Mouse (Mus musculus): Measurements from ENCODE around the gene Rad51b. TPM values are rescaled to one million over a fixed set of nuclear protein-coding genes. Genes with fewer than 3 reads are reported as not detected.

Gene Rad51b
- polyA plus RNA-seq, 1 experiment from 2014 or later: 7.8 TPM

DNA sequence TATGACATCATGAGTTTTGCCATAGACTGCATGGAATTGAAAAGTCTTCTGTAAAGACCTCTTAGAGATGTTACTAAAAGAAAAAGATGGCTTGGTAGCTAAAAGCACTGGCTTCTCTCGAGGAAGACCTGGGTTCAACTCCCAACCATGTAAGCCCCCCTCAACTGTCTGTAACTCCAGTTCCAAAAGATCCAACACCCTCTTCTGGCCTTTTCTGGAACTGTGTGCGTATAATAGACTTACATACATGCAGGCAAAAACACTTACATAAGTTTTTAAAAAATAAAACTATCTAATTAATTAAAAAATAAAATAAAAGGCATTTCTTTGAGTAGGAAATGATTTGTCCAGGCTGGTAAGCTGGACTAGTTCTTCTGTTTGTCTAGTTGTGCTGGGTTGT is 387.3 kb downstream of the Rad51b start:
- Histone ChIP-seq H3K4me3 (replicated peaks; ENCODE audit: low read length) (no peak overlapping the region), H3K36me3 (ENCODE audit: control insufficient read depth, insufficient read depth, low read length) (no peaks in the 10 kb centered on the region), H3K9ac (ENCODE audit: low read length) (no peak overlapping the region), H3K9me3 (replicated peaks; ENCODE audit: control insufficient read depth, low read length) (no peaks in the 10 kb centered on the region), H3K27ac (ENCODE audit: low read length) (peak overlapping the region; percentile 71), H3K27me3 (ENCODE audit: control insufficient read depth, insufficient read depth, low read length) (no peaks in the 10 kb centered on the region), H3K4me1 (ENCODE audit: control insufficient read depth, insufficient read depth, low read length) (peaks cover 28% of the 10 kb centered on the region), H3K4me2 (ENCODE audit: low read depth, low read length) (no peak overlapping the region)
- ATAC-seq (ENCODE audit: insufficient read depth, low FRiP score): no peak
- 85% methylated on average over 2 of the region's 2 CpGs for WGBS

- 69% methylated on average over 9 of the region's 9 CpGs for WGBS
- no peak for ATAC-seq (ENCODE audit: insufficient read depth, low FRiP score)
- no peaks in the 10 kb centered on the region for H3K36me3 ChIP-seq (ENCODE audit: control insufficient read depth, insufficient read depth, low read length)
- H3K27me3 ChIP-seq (ENCODE audit: control insufficient read depth, insufficient read depth, low read length): no peaks in the 10 kb centered on the region
- H3K27ac ChIP-seq (ENCODE audit: low read length): no peak overlapping the region
- no peaks in the 10 kb centered on the region for H3K9me3 ChIP-seq (replicated peaks; ENCODE audit: control insufficient read depth, low read length)
- H3K9ac ChIP-seq (ENCODE audit: low read length): no peak overlapping the region
- H3K4me3 ChIP-seq (replicated peaks; ENCODE audit: low read length): no peak overlapping the region
- H3K4me1 ChIP-seq (ENCODE audit: control insufficient read depth, insufficient read depth, low read length): peaks cover 19% of the 10 kb centered on the region
- H3K4me2 ChIP-seq (ENCODE audit: low read depth, low read length): no peak overlapping the region
These were observed 389.7 kb downstream of the Rad51b start for GRCm38 (mm10) chr12:79686594-79687325.

GRCm38 (mm10) chr12:79687683-79688386 is 390.8 kb downstream of the Rad51b start:
- Histone ChIP-seq H3K27me3 (ENCODE audit: control insufficient read depth, insufficient read depth, low read length) (no peaks in the 10 kb centered on the region), H3K9me3 (replicated peaks; ENCODE audit: control insufficient read depth, low read length) (no peaks in the 10 kb centered on the region), H3K36me3 (ENCODE audit: control insufficient read depth, insufficient read depth, low read length) (no peaks in the 10 kb centered on the region), H3K4me2 (ENCODE audit: low read depth, low read length) (no peak overlapping the region), H3K4me3 (replicated peaks; ENCODE audit: low read length) (no peak overlapping the region), H3K4me1 (ENCODE audit: control insufficient read depth, insufficient read depth, low read length) (peaks cover 16% of the 10 kb centered on the region), H3K9ac (ENCODE audit: low read length) (no peak overlapping the region), H3K27ac (ENCODE audit: low read length) (no peak overlapping the region)
- peak; percentile 30; the same call in 1 of the 2 replicates for ATAC-seq (ENCODE audit: insufficient read depth, low FRiP score)
- 38% methylated on average over 7 of the region's 7 CpGs for WGBS

- ATAC-seq (ENCODE audit: insufficient read depth, low FRiP score): no peak
- Histone ChIP-seq H3K27me3 (ENCODE audit: control insufficient read depth, insufficient read depth, low read length) (no peaks in the 10 kb centered on the region), H3K36me3 (ENCODE audit: control insufficient read depth, insufficient read depth, low read length) (no peaks in the 10 kb centered on the region), H3K4me2 (ENCODE audit: low read depth, low read length) (no peak overlapping the region), H3K4me1 (ENCODE audit: control insufficient read depth, insufficient read depth, low read length) (peaks cover 4% of the 10 kb centered on the region; the same call in 1 of the 2 replicates), H3K9me3 (replicated peaks; ENCODE audit: control insufficient read depth, low read length) (no peaks in the 10 kb centered on the region), H3K4me3 (replicated peaks; ENCODE audit: low read length) (no peak overlapping the region), H3K9ac (ENCODE audit: low read length) (no peak overlapping the region), H3K27ac (ENCODE audit: low read length) (no peak overlapping the region)
- WGBS: 80% methylated on average over 8 of the region's 8 CpGs
These were observed 392.2 kb downstream of the Rad51b start for GRCm38 (mm10) chr12:79689299-79689698.

GRCm38 (mm10) chr12:79691929-79692862 is 395.1 kb downstream of the Rad51b start:
- Histone ChIP-seq H3K9me3 (replicated peaks; ENCODE audit: control insufficient read depth, low read length) (no peaks in the 10 kb centered on the region), H3K27me3 (ENCODE audit: control insufficient read depth, insufficient read depth, low read length) (no peaks in the 10 kb centered on the region), H3K27ac (ENCODE audit: low read length) (no peak overlapping the region), H3K4me3 (replicated peaks; ENCODE audit: low read length) (no peak overlapping the region), H3K4me2 (ENCODE audit: low read depth, low read length) (no peak overlapping the region), H3K9ac (ENCODE audit: low read length) (no peak overlapping the region), H3K36me3 (ENCODE audit: control insufficient read depth, insufficient read depth, low read length) (no peaks in the 10 kb centered on the region), H3K4me1 (ENCODE audit: control insufficient read depth, insufficient read depth, low read length) (peaks cover 4% of the 10 kb centered on the region; the same call in 1 of the 2 replicates)
- no peak for ATAC-seq (ENCODE audit: insufficient read depth, low FRiP score)
- WGBS: 67% methylated on average over 14 of the region's 14 CpGs

DNA sequence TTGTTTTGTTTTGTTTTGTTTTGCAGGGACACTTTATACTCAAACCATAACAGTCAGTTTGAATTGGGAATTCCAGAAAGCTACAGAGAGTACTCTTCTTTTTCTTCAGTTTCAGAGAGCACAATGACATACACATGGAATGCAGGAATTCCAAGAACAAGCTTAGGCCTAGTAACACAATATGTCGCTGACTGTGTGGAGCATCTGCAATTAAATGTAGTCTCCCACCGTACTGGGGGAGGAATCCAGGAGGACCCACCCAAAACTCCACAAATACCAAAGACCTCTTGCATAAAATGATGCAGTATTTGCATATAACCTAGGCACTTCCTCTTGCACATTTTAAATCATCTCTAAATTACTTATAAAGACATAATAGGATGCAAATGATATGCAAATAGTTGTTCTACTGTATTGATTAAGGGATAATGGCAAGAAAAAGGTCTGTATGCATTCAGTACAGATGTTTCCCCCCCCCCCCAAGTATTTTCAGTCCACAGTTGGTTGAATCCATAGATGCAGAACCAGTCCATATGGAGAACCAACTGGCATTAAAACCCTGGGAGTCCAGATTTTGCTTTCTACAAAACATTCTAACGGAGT is 398.9 kb downstream of the Rad51b start:
- H3K9ac ChIP-seq (ENCODE audit: low read length): no peak overlapping the region
- H3K4me1 ChIP-seq (ENCODE audit: control insufficient read depth, insufficient read depth, low read length): no peaks in the 10 kb centered on the region
- H3K36me3 ChIP-seq (ENCODE audit: control insufficient read depth, insufficient read depth, low read length): no peaks in the 10 kb centered on the region
- no peak for ATAC-seq (ENCODE audit: insufficient read depth, low FRiP score)
- H3K27ac ChIP-seq (ENCODE audit: low read length): no peak overlapping the region
- no peaks in the 10 kb centered on the region for H3K9me3 ChIP-seq (replicated peaks; ENCODE audit: control insufficient read depth, low read length)
- H3K27me3 ChIP-seq (ENCODE audit: control insufficient read depth, insufficient read depth, low read length): no peaks in the 10 kb centered on the region
- 84% methylated on average over 3 of the region's 3 CpGs for WGBS
- H3K4me3 ChIP-seq (replicated peaks; ENCODE audit: low read length): no peak overlapping the region
- H3K4me2 ChIP-seq (ENCODE audit: low read depth, low read length): no peak overlapping the region

DNA sequence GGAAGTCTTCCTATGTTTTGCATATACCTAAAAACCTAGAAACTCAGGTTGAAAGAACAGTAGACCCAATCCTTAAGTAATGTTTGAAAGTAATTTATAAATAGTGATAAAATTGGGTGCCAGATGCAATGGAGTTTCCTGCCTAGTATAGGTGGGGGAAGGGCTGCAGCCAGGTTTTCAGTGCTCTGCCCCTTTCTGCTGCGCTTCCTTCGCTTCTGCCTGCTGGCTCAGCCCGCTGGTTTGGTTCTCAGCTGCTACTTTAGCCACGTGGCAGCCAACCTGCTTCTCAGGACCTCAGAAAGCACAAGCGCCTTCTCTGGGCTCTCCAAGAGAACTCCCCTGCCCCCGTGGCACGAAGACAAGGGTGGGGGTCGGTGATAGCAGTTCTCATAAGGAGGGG is 406.5 kb downstream of the Rad51b start:
- H3K4me2 ChIP-seq (ENCODE audit: low read depth, low read length): no peak overlapping the region
- H3K4me3 ChIP-seq (replicated peaks; ENCODE audit: low read length): no peak overlapping the region
- no peaks in the 10 kb centered on the region for H3K27me3 ChIP-seq (ENCODE audit: control insufficient read depth, insufficient read depth, low read length)
- H3K27ac ChIP-seq (ENCODE audit: low read length): no peak overlapping the region
- H3K9me3 ChIP-seq (replicated peaks; ENCODE audit: control insufficient read depth, low read length): no peaks in the 10 kb centered on the region
- H3K36me3 ChIP-seq (ENCODE audit: control insufficient read depth, insufficient read depth, low read length): no peaks in the 10 kb centered on the region
- ATAC-seq (ENCODE audit: insufficient read depth, low FRiP score): no peak
- no peak overlapping the region for H3K9ac ChIP-seq (ENCODE audit: low read length)
- H3K4me1 ChIP-seq (ENCODE audit: control insufficient read depth, insufficient read depth, low read length): peaks cover 30% of the 10 kb centered on the region
- 53% methylated on average over 8 of the region's 8 CpGs for WGBS

GRCm38 (mm10) chr12:79705501-79706266 is 408.6 kb downstream of the Rad51b start:
- no peaks in the 10 kb centered on the region for H3K27me3 ChIP-seq (ENCODE audit: control insufficient read depth, insufficient read depth, low read length)
- H3K4me2 ChIP-seq (ENCODE audit: low read depth, low read length): no peak overlapping the region
- WGBS: 55% methylated on average over 11 of the region's 11 CpGs
- H3K4me1 ChIP-seq (ENCODE audit: control insufficient read depth, insufficient read depth, low read length): peaks cover 35% of the 10 kb centered on the region
- H3K9me3 ChIP-seq (replicated peaks; ENCODE audit: control insufficient read depth, low read length): no peaks in the 10 kb centered on the region
- H3K36me3 ChIP-seq (ENCODE audit: control insufficient read depth, insufficient read depth, low read length): no peaks in the 10 kb centered on the region
- peak overlapping the region; percentile 90 for H3K27ac ChIP-seq (ENCODE audit: low read length)
- H3K9ac ChIP-seq (ENCODE audit: low read length): 0 out of 2 replicates have a peak overlapping the region, but pooled peaks have one; percentile 36
- no peak overlapping the region for H3K4me3 ChIP-seq (replicated peaks; ENCODE audit: low read length)
- ATAC-seq (ENCODE audit: insufficient read depth, low FRiP score): no peak
